Mouse (Mus musculus): Measurements from ENCODE around the gene Arhgef3. TPM values are rescaled to one million over a fixed set of nuclear protein-coding genes. Genes with fewer than 3 reads are reported as not detected.
A peak's percentile ranks its signal among the peaks of the same experiment; 100 is the strongest.

The Arhgef3 gene
- total and polyA plus RNA-seq, 2 experiments from 2014 or later = 17.9 to 21.4 TPM

DNA sequence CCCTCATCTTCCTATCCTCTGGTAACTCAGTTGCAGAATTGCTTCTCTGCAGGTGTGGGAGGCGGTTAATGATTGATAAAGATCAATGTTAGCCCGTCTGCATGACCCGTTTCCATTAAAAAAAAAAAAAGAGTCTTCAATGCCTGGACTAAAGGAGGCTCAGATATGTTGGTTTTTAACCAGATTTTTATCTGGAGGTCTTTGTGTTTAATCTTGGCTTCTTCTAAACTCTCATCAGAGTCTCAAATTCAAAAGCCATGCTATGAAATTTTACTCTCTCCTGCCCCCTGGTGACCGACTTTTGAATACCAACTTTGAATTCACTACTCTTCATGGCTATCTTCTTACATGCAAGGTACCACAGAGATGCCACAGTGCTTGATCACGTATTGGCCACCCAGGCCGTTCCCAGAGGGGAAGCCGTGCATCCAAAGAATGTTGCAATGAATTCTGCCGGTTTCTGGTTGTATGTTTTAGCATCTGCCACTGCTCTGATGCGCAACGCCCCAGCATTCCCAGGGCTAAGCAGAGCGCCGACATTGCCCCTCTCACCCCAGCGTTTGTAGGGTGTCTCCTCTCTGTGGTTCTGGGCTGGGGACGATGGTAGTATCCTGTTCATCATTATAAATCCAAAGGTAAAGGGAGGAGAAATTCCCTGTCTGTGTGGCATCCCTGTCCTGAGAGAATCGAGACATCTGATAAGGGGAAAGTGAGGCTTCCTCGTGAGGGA lies 69.0 kb downstream of the Arhgef3 start:
- Histone ChIP-seq H3K4me3 (ENCODE audit: low read depth, low read length) (no peak overlapping the region), H3K27ac (ENCODE audit: low read depth) (no peak overlapping the region), H3K36me3 (replicated peaks; ENCODE audit: control insufficient read depth, insufficient read depth, low read length) (no peaks in the 10 kb centered on the region), H3K9me3 (replicated peaks; ENCODE audit: control insufficient read depth, low read length) (no peaks in the 10 kb centered on the region), H3K4me1 (ENCODE audit: control insufficient read depth, insufficient read depth) (peaks cover 16% of the 10 kb centered on the region), H3K4me2 (ENCODE audit: low read depth, low read length) (no peak overlapping the region), H3K27me3 (ENCODE audit: control insufficient read depth, insufficient read depth, low read length) (no peaks in the 10 kb centered on the region), H3K9ac (replicated peaks; ENCODE audit: low read depth, low read length) (no peak overlapping the region)
- ATAC-seq (ENCODE audit: insufficient read depth, low read depth) = no peak
- peak; percentile 63 for DNase-seq (ENCODE audit: low spot score)
- peak; percentile 68 for TF ChIP-seq CTCF (IDR thresholded peaks at IDR 0.05; ENCODE audit: low read depth)
- TF ChIP-seq EP300 (IDR thresholded peaks at IDR 0.05; ENCODE audit: low read depth) = no peak
- 55% methylated on average over 16 of the region's 16 CpGs for WGBS

DNA sequence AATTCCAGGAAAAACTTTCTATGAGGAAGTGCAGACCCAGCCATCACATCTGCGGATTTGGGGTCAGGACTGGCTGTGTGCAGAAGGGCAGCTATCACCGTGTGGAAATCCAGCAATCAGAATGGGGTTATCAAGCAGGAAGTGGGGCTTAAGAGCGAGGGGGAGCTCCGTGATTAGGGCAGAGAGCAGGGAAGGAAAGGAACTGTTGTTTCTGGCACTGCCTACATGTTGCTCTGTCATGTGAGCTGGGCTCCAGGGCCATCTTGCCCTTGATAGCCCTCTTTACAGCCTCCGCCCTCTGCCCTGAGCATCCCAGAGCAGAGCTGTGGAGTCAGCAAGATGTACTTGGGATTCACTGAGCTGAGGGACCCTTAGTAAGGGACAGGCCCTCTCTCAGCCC lies 71.2 kb downstream of the Arhgef3 start:
- no peak overlapping the region for H3K4me3 ChIP-seq (ENCODE audit: low read depth, low read length)
- no peaks in the 10 kb centered on the region for H3K36me3 ChIP-seq (replicated peaks; ENCODE audit: control insufficient read depth, insufficient read depth, low read length)
- TF ChIP-seq CTCF (IDR thresholded peaks at IDR 0.05; ENCODE audit: low read depth) (no peak), EP300 (IDR thresholded peaks at IDR 0.05; ENCODE audit: low read depth) (peak; percentile 67; the same call in 1 of the 2 replicates)
- no peaks in the 10 kb centered on the region for H3K9me3 ChIP-seq (replicated peaks; ENCODE audit: control insufficient read depth, low read length)
- WGBS = 45% methylated on average over 5 of the region's 5 CpGs
- H3K27ac ChIP-seq (ENCODE audit: low read depth) = no peak overlapping the region
- no peak overlapping the region for H3K4me2 ChIP-seq (ENCODE audit: low read depth, low read length)
- no peak overlapping the region for H3K9ac ChIP-seq (replicated peaks; ENCODE audit: low read depth, low read length)
- H3K27me3 ChIP-seq (ENCODE audit: control insufficient read depth, insufficient read depth, low read length) = no peaks in the 10 kb centered on the region
- DNase-seq (ENCODE audit: low spot score) = no peak
- H3K4me1 ChIP-seq (ENCODE audit: control insufficient read depth, insufficient read depth) = peaks cover 10% of the 10 kb centered on the region
- ATAC-seq (ENCODE audit: insufficient read depth, low read depth) = peak; percentile 20; the same call in 1 of the 2 replicates

DNA sequence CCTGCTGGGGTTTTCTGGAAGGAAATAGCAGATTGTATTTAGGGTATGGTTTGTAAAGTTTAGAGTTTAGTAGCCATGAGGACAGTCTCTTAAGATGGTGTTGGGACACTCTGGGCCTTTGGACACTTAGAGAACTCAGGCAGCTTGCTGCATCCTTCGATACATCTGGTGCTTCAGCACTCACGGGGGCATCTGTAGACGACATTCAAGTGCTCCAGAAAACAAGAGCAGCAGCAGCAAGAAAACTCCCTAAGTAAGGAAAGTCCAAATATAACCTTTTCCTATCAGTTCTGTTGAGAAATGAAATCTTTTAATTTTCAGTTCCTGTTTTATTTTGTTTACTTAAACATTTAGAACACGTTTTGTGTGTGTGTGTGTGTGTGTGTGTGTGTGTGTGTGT lies 71.9 kb downstream of the Arhgef3 start:
- TF ChIP-seq EP300 (IDR thresholded peaks at IDR 0.05; ENCODE audit: low read depth) = no peak
- no peak for TF ChIP-seq CTCF (IDR thresholded peaks at IDR 0.05; ENCODE audit: low read depth)
- no peak overlapping the region for H3K4me2 ChIP-seq (ENCODE audit: low read depth, low read length)
- H3K9me3 ChIP-seq (replicated peaks; ENCODE audit: control insufficient read depth, low read length) = no peaks in the 10 kb centered on the region
- DNase-seq (ENCODE audit: low spot score) = no peak
- peaks cover 10% of the 10 kb centered on the region for H3K4me1 ChIP-seq (ENCODE audit: control insufficient read depth, insufficient read depth)
- ATAC-seq (ENCODE audit: insufficient read depth, low read depth) = no peak
- WGBS = 74% methylated on average over 4 of the region's 4 CpGs
- H3K27me3 ChIP-seq (ENCODE audit: control insufficient read depth, insufficient read depth, low read length) = no peaks in the 10 kb centered on the region
- no peaks in the 10 kb centered on the region for H3K36me3 ChIP-seq (replicated peaks; ENCODE audit: control insufficient read depth, insufficient read depth, low read length)
- no peak overlapping the region for H3K27ac ChIP-seq (ENCODE audit: low read depth)
- no peak overlapping the region for H3K4me3 ChIP-seq (ENCODE audit: low read depth, low read length)
- H3K9ac ChIP-seq (replicated peaks; ENCODE audit: low read depth, low read length) = no peak overlapping the region

DNA sequence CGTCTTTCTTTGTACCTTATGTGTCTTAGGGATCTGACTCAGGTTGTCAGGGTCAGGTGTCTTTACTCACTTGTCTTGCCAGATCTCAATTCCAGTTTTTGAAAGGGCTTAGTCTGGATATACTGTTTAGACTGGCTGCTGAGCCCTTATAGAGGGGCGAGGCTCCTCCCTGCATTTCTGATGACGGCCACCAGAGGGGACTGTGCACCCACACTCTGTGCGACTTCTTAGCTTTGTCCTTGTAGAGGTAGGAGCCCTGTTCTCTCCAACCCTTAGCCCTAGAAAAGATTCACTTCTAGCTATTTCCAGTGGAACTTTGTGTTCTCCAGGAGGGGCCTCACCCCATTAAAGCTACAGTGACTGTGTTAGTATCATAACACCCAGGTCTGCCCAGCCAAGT lies 72.3 kb downstream of the Arhgef3 start:
- ATAC-seq (ENCODE audit: insufficient read depth, low read depth) (peak; percentile 77), DNase-seq (ENCODE audit: low spot score) (peak; percentile 74)
- Histone ChIP-seq H3K27ac (ENCODE audit: low read depth) (no peak overlapping the region), H3K4me1 (ENCODE audit: control insufficient read depth, insufficient read depth) (peaks cover 9% of the 10 kb centered on the region), H3K9me3 (replicated peaks; ENCODE audit: control insufficient read depth, low read length) (no peaks in the 10 kb centered on the region), H3K36me3 (replicated peaks; ENCODE audit: control insufficient read depth, insufficient read depth, low read length) (no peaks in the 10 kb centered on the region), H3K27me3 (ENCODE audit: control insufficient read depth, insufficient read depth, low read length) (no peaks in the 10 kb centered on the region), H3K4me2 (ENCODE audit: low read depth, low read length) (no peak overlapping the region), H3K4me3 (ENCODE audit: low read depth, low read length) (no peak overlapping the region), H3K9ac (replicated peaks; ENCODE audit: low read depth, low read length) (no peak overlapping the region)
- WGBS = 9% methylated on average over 4 of the region's 4 CpGs
- TF ChIP-seq EP300 (IDR thresholded peaks at IDR 0.05; ENCODE audit: low read depth) (no peak), CTCF (IDR thresholded peaks at IDR 0.05; ENCODE audit: low read depth) (peak; percentile 94)

DNA sequence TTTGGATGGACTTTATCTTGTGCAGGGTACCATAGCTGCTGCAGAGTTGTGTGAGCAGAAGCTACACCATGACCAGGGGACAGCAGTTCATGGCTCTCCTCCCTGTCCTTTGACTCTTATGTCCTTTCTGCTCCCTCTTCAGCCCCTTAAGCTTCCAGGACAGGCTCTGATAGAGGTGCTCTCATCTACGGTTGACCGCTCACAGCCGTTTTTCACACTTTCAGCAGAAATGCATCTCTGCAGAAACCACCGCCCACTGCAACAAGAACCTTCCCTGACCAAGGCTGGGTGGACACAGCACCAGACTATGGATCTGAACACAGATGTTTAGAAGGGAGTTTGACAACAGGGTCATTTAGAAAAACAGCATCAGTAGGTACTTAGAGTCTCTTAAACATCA lies 73.2 kb downstream of the Arhgef3 start:
- 68% methylated on average over 4 of the region's 4 CpGs for WGBS
- no peak for TF ChIP-seq EP300 (IDR thresholded peaks at IDR 0.05; ENCODE audit: low read depth)
- no peak for TF ChIP-seq CTCF (IDR thresholded peaks at IDR 0.05; ENCODE audit: low read depth)

DNA sequence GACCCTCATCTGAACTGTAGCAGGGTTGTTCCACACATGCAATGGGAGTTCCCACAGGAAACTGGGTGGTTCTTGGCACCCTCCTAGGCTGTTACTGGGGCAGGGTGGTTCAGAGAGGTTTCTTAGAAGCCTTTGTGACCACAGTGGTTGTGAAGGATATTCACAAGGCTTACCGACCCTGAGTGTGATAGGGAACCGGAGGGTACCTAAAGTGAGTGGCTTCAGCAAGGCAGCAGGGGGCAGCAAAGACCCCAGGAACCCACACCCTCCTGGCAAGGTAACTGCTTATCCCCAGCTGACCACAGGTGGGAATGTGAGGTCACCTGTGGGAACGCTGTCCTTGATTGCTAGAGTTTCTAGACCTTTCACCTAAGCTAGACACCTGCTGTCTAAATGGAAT lies 77.8 kb downstream of the Arhgef3 start:
- H3K9me3 ChIP-seq (replicated peaks; ENCODE audit: control insufficient read depth, low read length) = no peaks in the 10 kb centered on the region
- no peak overlapping the region for H3K27ac ChIP-seq (ENCODE audit: low read depth)
- DNase-seq (ENCODE audit: low spot score) (no peak), ATAC-seq (ENCODE audit: insufficient read depth, low read depth) (no peak)
- H3K4me3 ChIP-seq (ENCODE audit: low read depth, low read length) = no peak overlapping the region
- TF ChIP-seq CTCF (IDR thresholded peaks at IDR 0.05; ENCODE audit: low read depth) (peak; percentile 62), EP300 (IDR thresholded peaks at IDR 0.05; ENCODE audit: low read depth) (no peak)
- H3K4me1 ChIP-seq (ENCODE audit: control insufficient read depth, insufficient read depth) = no peaks in the 10 kb centered on the region
- H3K36me3 ChIP-seq (replicated peaks; ENCODE audit: control insufficient read depth, insufficient read depth, low read length) = no peaks in the 10 kb centered on the region
- H3K27me3 ChIP-seq (ENCODE audit: control insufficient read depth, insufficient read depth, low read length) = no peaks in the 10 kb centered on the region
- H3K9ac ChIP-seq (replicated peaks; ENCODE audit: low read depth, low read length) = no peak overlapping the region
- WGBS = 33% methylated on average over 3 of the region's 3 CpGs
- no peak overlapping the region for H3K4me2 ChIP-seq (ENCODE audit: low read depth, low read length)

More for the DNA sequence above, 73.2 kb downstream of the Arhgef3 start:
- Histone ChIP-seq H3K36me3 (replicated peaks; ENCODE audit: control insufficient read depth, insufficient read depth, low read length) (no peaks in the 10 kb centered on the region), H3K4me2 (ENCODE audit: low read depth, low read length) (no peak overlapping the region), H3K9ac (replicated peaks; ENCODE audit: low read depth, low read length) (no peak overlapping the region), H3K9me3 (replicated peaks; ENCODE audit: control insufficient read depth, low read length) (no peaks in the 10 kb centered on the region), H3K4me3 (ENCODE audit: low read depth, low read length) (no peak overlapping the region), H3K27ac (ENCODE audit: low read depth) (no peak overlapping the region), H3K27me3 (ENCODE audit: control insufficient read depth, insufficient read depth, low read length) (no peaks in the 10 kb centered on the region), H3K4me1 (ENCODE audit: control insufficient read depth, insufficient read depth) (0 out of 2 replicates have a peak, but pooled peaks cover under 1% of the 10 kb centered on the region)
- DNase-seq (ENCODE audit: low spot score) (no peak), ATAC-seq (ENCODE audit: insufficient read depth, low read depth) (no peak)
